Mouse (Mus musculus) lung, postnatal 0 days (tissue): ENCODE results near the gene Espl1. TPM values are rescaled to one million over a fixed set of nuclear protein-coding genes. Genes with fewer than 3 reads are reported as not detected.

Experiments used
- ATAC-seq: fragments of 200-750 bp; cut with Nextera tagmentation; 2 replicates; pipeline ENCODE4 v1.8.0; 2017; ENCODE audit warnings: moderate library complexity
- DNase-seq: peaks from one replicate; pipeline ENCODE4 v3.0.0-alpha.2; 2016; ENCODE audit warnings: low spot score
- H3K27ac ChIP-seq: fragments of 300-500 bp; sonication (generic); 2 replicates; pipeline ENCODE4 v1.5.1; 2014; ENCODE audit warnings: antibody characterized with exemption, mild to moderate bottlenecking, low read length, mixed read lengths
- H3K27me3 ChIP-seq: fragments of 300-500 bp; sonication (generic); replicated peaks from 2 replicates; pipeline ENCODE4 v1.6.1; 2014; ENCODE audit warnings: low read length, mixed read lengths; ENCODE audit not compliant: insufficient read depth
- H3K36me3 ChIP-seq: fragments of 300-500 bp; sonication (generic); 2 replicates; pipeline ENCODE4 v1.6.1; 2014; ENCODE audit warnings: low read length, mixed read lengths; ENCODE audit not compliant: insufficient read depth
- H3K4me1 ChIP-seq: fragments of 300-500 bp; sonication (generic); 2 replicates; pipeline ENCODE4 v1.6.1; 2014; ENCODE audit warnings: antibody characterized with exemption, low read depth, low read length, mixed read lengths; ENCODE audit not compliant: insufficient read depth
- H3K4me2 ChIP-seq: fragments of 300-500 bp; sonication (generic); replicated peaks from 2 replicates; pipeline ENCODE4 v1.6.1; 2014; ENCODE audit warnings: low read depth, mild to moderate bottlenecking, low read length, moderate library complexity, mixed read lengths
- H3K4me3 ChIP-seq: fragments of 300-500 bp; sonication (generic); 2 replicates; pipeline ENCODE4 v1.5.1; 2014; ENCODE audit warnings: low read depth, low read length
- H3K9ac ChIP-seq: fragments of 300-500 bp; sonication (generic); replicated peaks from 2 replicates; pipeline ENCODE4 v1.6.1; 2014; ENCODE audit warnings: low read depth, mild to moderate bottlenecking
- H3K9me3 ChIP-seq: fragments of 300-500 bp; sonication (generic); 2 replicates; pipeline ENCODE4 v1.6.1; 2016; ENCODE audit warnings: low read length, mixed read lengths
- CTCF ChIP-seq: IDR thresholded peaks from 2 replicates; pipeline ENCODE4 v1.5.1; 2016; ENCODE audit warnings: antibody characterized with exemption, mild to moderate bottlenecking
- EP300 ChIP-seq: IDR thresholded peaks from 2 replicates; pipeline ENCODE4 v1.6.1; 2016; ENCODE audit warnings: antibody characterized with exemption, mild to moderate bottlenecking, control low read depth
- WGBS: fragments of 180-500 bp; shearing (Covaris S2); extraction: QIAGEN DNeasy Blood & Tissue Kit; methylation state at CpG from one replicate; pipeline ENCODE4 v1.1.7; 2014; 5-methylcytosine and 5-hydroxymethylcytosine counted together
- polyA plus RNA-seq: library from polyadenylated mRNA; unstranded; fragments of >200 nt; fragmentation: Nextera tagmentation; extraction: Ambion mirVana; gene quantifications from 2 replicates; pipeline ENCODE4 v1.2.1, GENCODE M21; 2015

The Espl1 gene
- polyA plus RNA-seq, 1 experiment from 2014 or later, result 1.4 TPM

DNA sequence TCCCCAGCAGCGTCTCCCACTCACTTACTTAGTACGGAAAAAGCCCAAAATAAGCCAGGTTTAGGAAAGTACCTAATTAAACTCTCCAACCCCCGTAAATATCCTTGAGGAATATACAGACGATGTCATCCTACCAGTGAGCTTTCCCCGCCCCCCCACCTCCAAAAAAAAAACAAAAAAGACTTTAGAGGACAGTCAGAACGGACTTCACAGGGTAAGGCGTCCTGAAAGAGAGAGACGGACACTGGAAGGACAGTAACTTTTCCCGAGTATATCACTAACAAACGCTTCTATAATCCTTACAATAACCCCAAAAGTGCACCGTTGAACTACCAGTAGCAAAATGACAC lies 54.9 kb downstream of the Espl1 start:
- peak overlapping the region; percentile 81 for H3K27ac ChIP-seq
- H3K9me3 ChIP-seq, result no peaks in the 10 kb centered on the region
- ATAC-seq (peak; percentile 57), DNase-seq (peak; percentile 34)
- no peaks in the 10 kb centered on the region for H3K36me3 ChIP-seq
- H3K9ac ChIP-seq, result peak overlapping the region; percentile 69; the same call in 1 of the 2 replicates
- peak overlapping the region; percentile 93 for H3K4me2 ChIP-seq
- no peaks in the 10 kb centered on the region for H3K27me3 ChIP-seq
- H3K4me1 ChIP-seq, result peaks cover 8% of the 10 kb centered on the region
- TF ChIP-seq EP300 (no peak), CTCF (no peak)
- 7% methylated on average over 11 of the region's 11 CpGs for WGBS
- H3K4me3 ChIP-seq, result peak overlapping the region; percentile 74

DNA sequence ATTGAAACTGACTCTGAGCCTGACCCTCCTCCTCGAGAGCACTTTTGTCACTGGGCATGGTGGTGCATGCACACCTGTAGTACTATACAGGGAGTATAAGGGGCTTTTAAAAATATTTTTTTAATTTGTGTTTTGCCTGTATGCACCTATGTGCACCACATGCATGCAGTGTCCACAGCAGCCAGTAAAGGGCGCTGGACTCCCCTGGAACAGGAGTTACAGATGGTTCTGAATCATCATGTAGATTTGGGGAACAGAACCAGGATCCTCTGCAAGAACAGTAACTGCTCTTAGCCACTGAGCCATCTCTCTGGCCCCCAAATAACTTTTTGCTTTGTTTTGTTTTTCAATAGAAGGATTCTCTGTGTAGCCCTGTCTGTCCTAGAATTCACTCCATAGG lies 56.1 kb downstream of the Espl1 start:
- ATAC-seq, result no peak
- Histone ChIP-seq H3K9ac (no peak overlapping the region), H3K27me3 (no peaks in the 10 kb centered on the region; the same call in 1 of the 2 replicates), H3K4me2 (no peak overlapping the region), H3K4me1 (peaks cover 10% of the 10 kb centered on the region), H3K9me3 (no peaks in the 10 kb centered on the region), H3K4me3 (no peak overlapping the region), H3K27ac (no peak overlapping the region), H3K36me3 (no peaks in the 10 kb centered on the region)
- TF ChIP-seq CTCF (peak; percentile 52), EP300 (no peak)
- 58% methylated on average over 2 of the region's 2 CpGs for WGBS
- DNase-seq, result no peak

DNA sequence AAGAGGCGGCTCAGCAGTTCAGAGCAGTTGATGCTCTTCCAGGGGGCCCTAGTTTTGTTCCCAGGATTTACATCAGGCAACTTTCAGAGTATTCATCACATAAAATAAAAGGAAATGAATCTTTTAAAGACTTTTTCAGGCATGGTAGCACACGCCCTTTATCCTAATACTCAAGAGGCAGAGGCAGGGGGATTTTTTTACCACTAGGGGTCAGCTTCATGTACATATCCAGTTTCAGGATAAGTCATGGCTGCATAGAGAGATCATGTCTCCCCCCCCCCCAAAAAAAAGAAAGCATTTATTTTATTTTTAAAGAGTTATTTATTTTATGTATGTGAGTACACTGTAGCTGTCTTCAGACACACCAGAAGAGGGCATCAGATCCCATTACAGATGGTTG lies 57.9 kb downstream of the Espl1 start:
- WGBS, result 81% methylated on average over 2 of the region's 2 CpGs
- Histone ChIP-seq H3K9ac (no peak overlapping the region), H3K4me3 (no peak overlapping the region), H3K4me2 (no peak overlapping the region), H3K36me3 (no peaks in the 10 kb centered on the region), H3K4me1 (peaks cover 10% of the 10 kb centered on the region), H3K27ac (no peak overlapping the region), H3K9me3 (no peaks in the 10 kb centered on the region), H3K27me3 (peaks cover 8% of the 10 kb centered on the region; the same call in 1 of the 2 replicates)
- DNase-seq (no peak), ATAC-seq (no peak)
- peak; percentile 34 for TF ChIP-seq CTCF
- TF ChIP-seq EP300, result no peak

DNA sequence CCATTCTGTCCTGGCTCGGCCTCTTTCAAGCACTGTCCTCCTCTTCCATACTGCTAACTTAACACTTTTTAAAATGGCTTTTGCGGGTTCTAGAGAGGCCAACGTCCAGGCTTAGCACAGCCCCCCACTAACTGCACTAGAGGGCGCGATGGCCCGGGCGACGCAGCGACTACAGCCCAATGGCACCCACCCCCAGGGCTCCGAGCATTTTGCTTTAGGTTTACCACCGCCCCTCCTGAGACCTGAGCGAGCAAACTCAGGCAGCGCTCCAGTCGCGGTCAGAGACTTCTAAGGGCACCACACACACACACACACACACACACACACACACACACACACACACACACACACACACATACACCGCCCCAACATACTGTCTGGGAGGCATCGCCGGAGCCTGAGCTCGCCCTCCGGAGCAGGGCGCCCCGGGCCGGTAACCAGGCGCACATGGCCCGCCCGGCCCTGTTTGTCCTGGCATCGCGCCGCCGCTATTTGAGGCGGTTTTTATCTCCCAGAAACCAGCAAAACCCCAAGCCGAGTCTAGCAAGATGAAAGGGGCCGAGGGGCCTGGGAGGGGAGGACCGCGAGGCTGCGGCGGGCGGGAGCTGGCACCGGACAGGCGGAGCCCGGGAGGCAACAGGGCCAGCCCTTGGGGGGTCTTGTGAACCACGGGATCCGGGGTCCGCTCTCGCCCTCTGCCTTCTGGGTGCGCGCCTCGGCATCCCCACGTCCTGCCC lies 59.2 kb downstream of the Espl1 start:
- Histone ChIP-seq H3K36me3 (no peaks in the 10 kb centered on the region), H3K27ac (0 out of 2 replicates have a peak overlapping the region, but pooled peaks have one; percentile 5), H3K9me3 (no peaks in the 10 kb centered on the region), H3K4me3 (peak overlapping the region; percentile 49), H3K27me3 (peaks cover 9% of the 10 kb centered on the region; the same call in 1 of the 2 replicates), H3K4me1 (peaks cover 7% of the 10 kb centered on the region), H3K9ac (peak overlapping the region; percentile 60), H3K4me2 (peak overlapping the region; percentile 95)
- WGBS, result under 1% methylated on average over 43 of the region's 49 CpGs
- TF ChIP-seq EP300, result no peak
- peak; percentile 61 for TF ChIP-seq CTCF
- ATAC-seq (peak; percentile 39), DNase-seq (peak; percentile 44)

DNA sequence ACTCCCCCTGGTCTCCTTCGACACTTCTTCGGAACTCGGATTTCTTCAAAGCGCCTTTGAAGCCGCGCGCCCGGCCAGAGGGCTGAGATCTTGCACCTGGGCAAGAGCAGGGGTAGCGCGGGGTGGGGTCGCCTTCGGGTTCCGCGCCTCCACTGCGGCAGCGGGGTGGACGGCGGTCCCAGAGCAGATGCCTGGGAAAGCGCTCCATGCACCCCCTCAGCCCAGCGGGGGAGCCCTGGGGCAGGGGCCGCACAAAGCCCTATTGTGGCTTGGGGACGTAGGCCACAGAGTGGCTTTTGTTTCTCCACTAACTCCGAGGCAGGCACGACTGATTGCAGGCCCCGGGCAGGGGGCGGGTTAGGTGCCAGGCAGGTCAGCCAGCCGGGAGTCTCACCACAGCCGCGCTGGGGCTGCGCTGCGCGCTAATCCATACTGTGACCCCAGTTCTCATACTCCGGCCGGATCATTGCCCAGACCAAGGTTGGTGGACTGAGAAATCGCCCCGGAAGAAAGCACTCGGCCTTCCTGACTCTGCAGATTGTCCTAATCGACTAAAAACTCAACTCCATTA lies 59.9 kb downstream of the Espl1 start:
- peak overlapping the region; percentile 95 for H3K4me2 ChIP-seq
- no peak overlapping the region for H3K27ac ChIP-seq
- H3K9me3 ChIP-seq, result no peaks in the 10 kb centered on the region
- H3K36me3 ChIP-seq, result no peaks in the 10 kb centered on the region
- peak overlapping the region; percentile 60 for H3K9ac ChIP-seq
- peak; percentile 22; the same call in 1 of the 2 replicates for ATAC-seq
- H3K4me1 ChIP-seq, result peaks cover 7% of the 10 kb centered on the region
- peaks cover 9% of the 10 kb centered on the region; the same call in 1 of the 2 replicates for H3K27me3 ChIP-seq
- no peak for DNase-seq
- 6% methylated on average over 37 of the region's 38 CpGs for WGBS
- H3K4me3 ChIP-seq, result peak overlapping the region; percentile 49
- TF ChIP-seq CTCF, result no peak
- TF ChIP-seq EP300, result no peak

DNA sequence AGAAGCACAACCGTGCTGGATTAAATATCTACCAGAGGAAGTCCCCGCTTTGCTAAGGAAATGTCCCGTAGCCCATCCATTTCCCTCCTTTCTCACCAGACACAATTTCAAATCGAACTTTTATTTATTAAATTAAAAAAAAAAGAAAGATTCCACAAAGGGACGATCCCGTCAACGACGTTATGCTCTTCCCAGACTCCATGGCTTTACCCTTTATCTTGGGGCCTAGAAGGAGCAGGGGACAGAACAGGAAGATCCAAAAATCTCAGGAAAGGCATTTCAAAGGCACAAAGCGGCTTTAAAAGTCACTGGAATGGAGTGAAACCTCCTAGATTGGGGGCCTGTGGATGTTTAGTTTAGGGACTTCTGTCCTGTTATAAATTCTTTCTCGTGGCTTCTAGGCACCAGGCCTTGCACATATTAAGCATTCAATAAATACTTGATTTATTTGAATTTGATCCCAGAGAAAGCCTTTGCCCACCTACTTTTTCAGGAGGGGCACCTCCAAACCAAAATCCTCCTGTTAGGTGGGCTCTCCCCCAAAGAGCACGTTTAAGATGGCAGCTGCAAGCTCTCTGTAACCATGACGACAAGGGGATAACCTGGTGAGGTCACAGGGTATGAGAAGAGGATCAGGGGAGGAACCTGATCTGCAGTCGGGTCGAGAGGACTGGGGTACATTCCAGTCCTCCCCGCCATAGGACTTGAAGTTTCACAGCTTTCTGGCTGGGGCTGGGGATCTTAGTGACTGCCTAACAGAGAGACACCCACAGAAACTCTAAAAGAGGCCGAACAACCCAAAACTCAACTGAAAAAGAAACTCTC lies 60.6 kb downstream of the Espl1 start:
- TF ChIP-seq EP300 (no peak), CTCF (no peak)
- H3K4me1 ChIP-seq, result peaks cover 7% of the 10 kb centered on the region
- DNase-seq, result no peak
- H3K4me3 ChIP-seq, result no peak overlapping the region
- H3K27ac ChIP-seq, result no peak overlapping the region
- H3K4me2 ChIP-seq, result peak overlapping the region; percentile 95; the same call in 1 of the 2 replicates
- no peak for ATAC-seq
- no peak overlapping the region for H3K9ac ChIP-seq
- H3K27me3 ChIP-seq, result peaks cover 9% of the 10 kb centered on the region; the same call in 1 of the 2 replicates
- H3K9me3 ChIP-seq, result no peaks in the 10 kb centered on the region
- no peaks in the 10 kb centered on the region for H3K36me3 ChIP-seq
- 55% methylated on average over 16 of the region's 16 CpGs for WGBS
